Mouse (Mus musculus): Measurements from ENCODE around the gene Skil. TPM values are rescaled to one million over a fixed set of nuclear protein-coding genes. Genes with fewer than 3 reads are reported as not detected.

The Skil gene
- total and polyA plus RNA-seq, 2 experiments from 2014 or later: 28.5 to 39.4 TPM

- TF ChIP-seq CTCF (IDR thresholded peaks at IDR 0.05): no peak
- H3K9ac ChIP-seq (replicated peaks; ENCODE audit: low read length, poor library complexity, severe bottlenecking): no peak overlapping the region
- no peak overlapping the region for H3K4me3 ChIP-seq (ENCODE audit: low read depth, low read length)
- H3K4me2 ChIP-seq (ENCODE audit: low read depth, low read length, poor library complexity, severe bottlenecking): no peak overlapping the region
- ATAC-seq (ENCODE audit: low FRiP score) (no peak), DNase-seq (ENCODE audit: low spot score) (no peak)
- H3K27me3 ChIP-seq (ENCODE audit: insufficient read depth, low read length): no peaks in the 10 kb centered on the region
- no peak overlapping the region for H3K27ac ChIP-seq (ENCODE audit: low read depth, low read length)
- no peaks in the 10 kb centered on the region for H3K9me3 ChIP-seq (ENCODE audit: low read length)
- H3K4me1 ChIP-seq (ENCODE audit: insufficient read depth, low read length): no peaks in the 10 kb centered on the region
- WGBS: 37% methylated on average over 10 of the region's 10 CpGs
- no peaks in the 10 kb centered on the region for H3K36me3 ChIP-seq (ENCODE audit: insufficient read depth, low read length)
These were observed 5.8 kb upstream of the Skil start for GRCm38 (mm10) chr3:31088789-31089775.

GRCm38 (mm10) chr3:31089956-31090355, 4.9 kb upstream of the Skil start:
- H3K27ac ChIP-seq (ENCODE audit: low read depth, low read length): no peak overlapping the region
- no peaks in the 10 kb centered on the region for H3K36me3 ChIP-seq (ENCODE audit: insufficient read depth, low read length)
- H3K27me3 ChIP-seq (ENCODE audit: insufficient read depth, low read length): no peaks in the 10 kb centered on the region
- H3K4me2 ChIP-seq (ENCODE audit: low read depth, low read length, poor library complexity, severe bottlenecking): no peak overlapping the region
- 71% methylated on average over 7 of the region's 7 CpGs for WGBS
- no peak overlapping the region for H3K9ac ChIP-seq (replicated peaks; ENCODE audit: low read length, poor library complexity, severe bottlenecking)
- H3K9me3 ChIP-seq (ENCODE audit: low read length): no peaks in the 10 kb centered on the region
- no peak overlapping the region for H3K4me3 ChIP-seq (ENCODE audit: low read depth, low read length)
- no peaks in the 10 kb centered on the region for H3K4me1 ChIP-seq (ENCODE audit: insufficient read depth, low read length)
- TF ChIP-seq CTCF (IDR thresholded peaks at IDR 0.05): no peak
- ATAC-seq (ENCODE audit: low FRiP score): no peak
- no peak for DNase-seq (ENCODE audit: low spot score)

- peak overlapping the region; percentile 100 for H3K4me3 ChIP-seq (ENCODE audit: low read depth, low read length)
- peaks cover 2% of the 10 kb centered on the region; the same call in 1 of the 2 replicates for H3K36me3 ChIP-seq (ENCODE audit: insufficient read depth, low read length)
- ATAC-seq (ENCODE audit: low FRiP score) (peak; percentile 32), DNase-seq (ENCODE audit: low spot score) (peak; percentile 88)
- peak overlapping the region; percentile 79 for H3K4me2 ChIP-seq (ENCODE audit: low read depth, low read length, poor library complexity, severe bottlenecking)
- H3K27ac ChIP-seq (ENCODE audit: low read depth, low read length): peak overlapping the region; percentile 99
- no peaks in the 10 kb centered on the region for H3K9me3 ChIP-seq (ENCODE audit: low read length)
- no peak for TF ChIP-seq CTCF (IDR thresholded peaks at IDR 0.05)
- H3K4me1 ChIP-seq (ENCODE audit: insufficient read depth, low read length): peaks cover 7% of the 10 kb centered on the region
- H3K27me3 ChIP-seq (ENCODE audit: insufficient read depth, low read length): no peaks in the 10 kb centered on the region
- H3K9ac ChIP-seq (replicated peaks; ENCODE audit: low read length, poor library complexity, severe bottlenecking): peak overlapping the region; percentile 40; the same call in 1 of the 2 replicates
- 3% methylated on average over 13 of the region's 13 CpGs for WGBS
These were observed 1.7 kb upstream of the Skil start for GRCm38 (mm10) chr3:31093196-31093595.

GRCm38 (mm10) chr3:31093627-31094351, 1.1 kb upstream of the Skil start:
- H3K36me3 ChIP-seq (ENCODE audit: insufficient read depth, low read length): peaks cover 2% of the 10 kb centered on the region; the same call in 1 of the 2 replicates
- TF ChIP-seq CTCF (IDR thresholded peaks at IDR 0.05): no peak
- DNase-seq (ENCODE audit: low spot score): peak; percentile 78
- peaks cover 7% of the 10 kb centered on the region for H3K4me1 ChIP-seq (ENCODE audit: insufficient read depth, low read length)
- ATAC-seq (ENCODE audit: low FRiP score): peak; percentile 50
- no peaks in the 10 kb centered on the region for H3K9me3 ChIP-seq (ENCODE audit: low read length)
- WGBS: under 1% methylated on average over 33 of the region's 58 CpGs
- peak overlapping the region; percentile 100 for H3K4me3 ChIP-seq (ENCODE audit: low read depth, low read length)
- H3K27me3 ChIP-seq (ENCODE audit: insufficient read depth, low read length): no peaks in the 10 kb centered on the region
- peak overlapping the region; percentile 93 for H3K9ac ChIP-seq (replicated peaks; ENCODE audit: low read length, poor library complexity, severe bottlenecking)
- H3K27ac ChIP-seq (ENCODE audit: low read depth, low read length): peak overlapping the region; percentile 99
- peak overlapping the region; percentile 79 for H3K4me2 ChIP-seq (ENCODE audit: low read depth, low read length, poor library complexity, severe bottlenecking)

- Histone ChIP-seq H3K9me3 (ENCODE audit: low read length) (no peaks in the 10 kb centered on the region), H3K4me2 (ENCODE audit: low read depth, low read length, poor library complexity, severe bottlenecking) (peak overlapping the region; percentile 79), H3K27me3 (ENCODE audit: insufficient read depth, low read length) (no peaks in the 10 kb centered on the region), H3K4me3 (ENCODE audit: low read depth, low read length) (peak overlapping the region; percentile 100), H3K9ac (replicated peaks; ENCODE audit: low read length, poor library complexity, severe bottlenecking) (peak overlapping the region; percentile 93), H3K36me3 (ENCODE audit: insufficient read depth, low read length) (peaks cover 2% of the 10 kb centered on the region; the same call in 1 of the 2 replicates), H3K27ac (ENCODE audit: low read depth, low read length) (peak overlapping the region; percentile 99), H3K4me1 (ENCODE audit: insufficient read depth, low read length) (peaks cover 13% of the 10 kb centered on the region)
- DNase-seq (ENCODE audit: low spot score) (no peak), ATAC-seq (ENCODE audit: low FRiP score) (peak; percentile 11; the same call in 1 of the 2 replicates)
- WGBS: 2% methylated on average over 25 of the region's 39 CpGs
- no peak for TF ChIP-seq CTCF (IDR thresholded peaks at IDR 0.05)
These were observed 277 bp downstream of the Skil start for GRCm38 (mm10) chr3:31095179-31095490.
